13 mouse cellular contexts compared by ENCODE assay signal in genomic region chr8:124212148-124212547, GRCm38 (mm10).
"Had no signal": no experiment of that assay in that cellular context is flagged by ENCODE, and none has a peak within 500 bp of the region (broad histone marks: within the 10 kb centered on the region; RNA-seq: fewer than 3 reads in every experiment).

No protein-coding gene starts in this region.

- H3K27ac ChIP-seq: limb, embryonic 15.5 days; liver, embryonic 12.5 days; midbrain, embryonic 10.5 days; midbrain, embryonic 15.5 days; neural tube, embryonic 12.5 days had no signal

- H3K4me1 ChIP-seq: limb, embryonic 15.5 days; liver, embryonic 12.5 days; midbrain, embryonic 10.5 days; midbrain, embryonic 15.5 days; neural tube, embryonic 12.5 days had no signal

- ATAC-seq: liver, embryonic 12.5 days; midbrain, embryonic 15.5 days had no signal

- H3K4me2 ChIP-seq: limb, embryonic 15.5 days; liver, embryonic 12.5 days; lung, embryonic 14.5 days; midbrain, embryonic 15.5 days; neural tube, embryonic 12.5 days had no signal

- DNase-seq: kidney, postnatal 36 days; layer of hippocampus, adult 9-11 months; layer of hippocampus, postnatal 36 days; lung, postnatal 10 days; lung, postnatal 4 days; thymus, adult 2 months; thymus, postnatal 25 days had no signal

- H3K9me3 ChIP-seq: limb, embryonic 15.5 days; liver, embryonic 12.5 days; midbrain, embryonic 10.5 days; midbrain, embryonic 15.5 days; neural tube, embryonic 12.5 days had no signal

- H3K9ac ChIP-seq: limb, embryonic 15.5 days; liver, embryonic 12.5 days; lung, embryonic 14.5 days; midbrain, embryonic 15.5 days; neural tube, embryonic 12.5 days had no signal

- H3K27me3 ChIP-seq: limb, embryonic 15.5 days; midbrain, embryonic 15.5 days; neural tube, embryonic 12.5 days had no signal

- H3K36me3 ChIP-seq: limb, embryonic 15.5 days; liver, embryonic 12.5 days; midbrain, embryonic 10.5 days; midbrain, embryonic 15.5 days; neural tube, embryonic 12.5 days had no signal

- H3K4me3 ChIP-seq: limb, embryonic 15.5 days; liver, embryonic 12.5 days; midbrain, embryonic 10.5 days; midbrain, embryonic 15.5 days; neural tube, embryonic 12.5 days had no signal
